Mouse (Mus musculus) liver, embryonic 14.5 days (tissue): ENCODE data around the gene Neurl1b. TPM values are rescaled to one million over a fixed set of nuclear protein-coding genes. Genes with fewer than 3 reads are reported as not detected.

Source experiments
- ATAC-seq: fragments of 200-750 bp; cut with Nextera tagmentation; 2 replicates; pipeline ENCODE4 v1.8.0; 2017; ENCODE audit warnings: moderate number of reproducible peaks, mild to moderate bottlenecking, moderate library complexity; ENCODE audit not compliant: insufficient read depth
- DNase-seq, 3 experiments: peaks; one replicate each; pipeline ENCODE4 v3.0.0-alpha.2; 2012 to 2013; ENCODE audit warnings: low read depth in 3 of 3, low spot score in 3 of 3
- H3K27ac ChIP-seq: fragments of 300-500 bp; sonication (generic); 2 replicates; pipeline ENCODE4 v1.5.1; 2014; ENCODE audit warnings: moderate library complexity, mild to moderate bottlenecking, control low read depth, inconsistent platforms
- H3K27me3 ChIP-seq: fragments of 300-500 bp; sonication (generic); 2 replicates; pipeline ENCODE4 v1.6.1; 2014; ENCODE audit warnings: mild to moderate bottlenecking, low read length, moderate library complexity; ENCODE audit not compliant: control insufficient read depth, insufficient read depth
- H3K36me3 ChIP-seq: fragments of 300-500 bp; sonication (generic); replicated peaks from 2 replicates; pipeline ENCODE4 v1.6.1; 2014; ENCODE audit warnings: low read depth; ENCODE audit not compliant: control insufficient read depth, insufficient read depth
- H3K4me1 ChIP-seq, 2 experiments: fragments of 200-500 bp in 1 of 2; fragments of 300-500 bp in 1 of 2; sonication (generic) in 1 of 2; replicated peaks; 2 replicates each; pipeline ENCODE4 v1.6.1; 2012 to 2014; ENCODE audit warnings: antibody characterized with exemption in 1 of 2, inconsistent platforms in 1 of 2, low read length in 1 of 2; ENCODE audit not compliant: control insufficient read depth in 2 of 2, insufficient read depth in 2 of 2
- H3K4me2 ChIP-seq: fragments of 300-500 bp; sonication (generic); 2 replicates; pipeline ENCODE4 v1.6.1; 2014; ENCODE audit warnings: low read depth, mild to moderate bottlenecking, control low read depth, moderate library complexity
- H3K4me3 ChIP-seq, 2 experiments: fragments of 200-500 bp in 1 of 2; fragments of 300-500 bp in 1 of 2; sonication (generic) in 1 of 2; 2 replicates each; pipeline ENCODE4 v1.5.1; 2012 to 2014; ENCODE audit warnings: low read depth in 2 of 2, low read length in 2 of 2, mild to moderate bottlenecking in 2 of 2, control low read depth in 1 of 2, inconsistent platforms in 1 of 2, moderate library complexity in 1 of 2; ENCODE audit not compliant: insufficient read depth in 1 of 2
- H3K9ac ChIP-seq: fragments of 300-500 bp; sonication (generic); replicated peaks from 2 replicates; pipeline ENCODE4 v1.6.1; 2014; ENCODE audit warnings: mild to moderate bottlenecking, control low read depth, moderate library complexity
- H3K9me3 ChIP-seq: fragments of 300-500 bp; sonication (generic); 2 replicates; pipeline ENCODE4 v1.6.1; 2016; ENCODE audit warnings: low read length, mixed read lengths; ENCODE audit not compliant: control insufficient read depth
- CTCF ChIP-seq: IDR thresholded peaks from 2 replicates; pipeline ENCODE4 v1.5.1; 2016; ENCODE audit warnings: antibody characterized with exemption, low read depth, control low read depth
- EP300 ChIP-seq: IDR thresholded peaks from 2 replicates; pipeline ENCODE4 v1.6.1; 2016; ENCODE audit warnings: antibody characterized with exemption, low read depth
- WGBS: fragments of 180-500 bp; shearing (Covaris S2); extraction: QIAGEN DNeasy Blood & Tissue Kit; methylation state at CpG from one replicate; pipeline ENCODE4 v1.1.7; 2014; ENCODE audit not compliant: insufficient replicate concordance; 5-methylcytosine and 5-hydroxymethylcytosine counted together
- polyA plus RNA-seq, 2 experiments: library from polyadenylated mRNA; depleted of rRNA in 1 of 2; stranded (reverse) in 1 of 2; unstranded in 1 of 2; fragments of >200 nt; fragmentation: Nextera tagmentation in 1 of 2; extraction: Ambion mirVana in 1 of 2; gene quantifications; 2 replicates each; pipeline versions ENCODE4 v1.2.1 to v1.2.3; 2012 to 2014

Neurl1b gene
- polyA plus RNA-seq, 2 experiments, result 0.03 to 0.09 TPM

DNA sequence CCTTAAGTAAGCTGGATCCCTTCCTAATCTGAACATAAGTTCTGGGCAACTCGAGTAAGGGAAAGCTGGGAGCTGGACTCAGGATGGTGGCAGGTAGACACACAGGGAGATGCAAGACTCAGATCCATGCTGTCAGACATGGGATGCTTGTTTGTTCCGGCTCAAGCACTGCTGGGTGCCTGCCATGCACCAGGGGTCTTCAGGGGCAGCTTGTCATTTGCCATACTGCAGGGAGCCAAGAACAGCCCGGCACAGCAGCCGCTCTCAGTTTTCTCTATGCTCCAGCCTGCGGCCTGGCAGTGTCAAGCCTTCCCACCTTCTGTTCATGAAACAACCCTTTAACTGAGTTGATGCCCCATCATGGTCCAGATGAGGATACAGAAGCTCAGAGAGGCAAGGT lies 41.4 kb upstream of the Neurl1b start:
- 50% methylated on average over 5 of the region's 5 CpGs for WGBS
- Histone ChIP-seq H3K27me3 (no peaks in the 10 kb centered on the region), H3K27ac (no peak overlapping the region), H3K9ac (no peak overlapping the region), H3K4me1 (peaks cover 0 to under 1% of the 10 kb centered on the region in 2 experiments; a peak in 1 of 4 replicates), H3K4me3 (no peak overlapping the region), H3K9me3 (no peaks in the 10 kb centered on the region), H3K36me3 (no peaks in the 10 kb centered on the region), H3K4me2 (no peak overlapping the region)
- DNase-seq (no peak), ATAC-seq (no peak)
- TF ChIP-seq EP300, result no peak
- TF ChIP-seq CTCF, result no peak

DNA sequence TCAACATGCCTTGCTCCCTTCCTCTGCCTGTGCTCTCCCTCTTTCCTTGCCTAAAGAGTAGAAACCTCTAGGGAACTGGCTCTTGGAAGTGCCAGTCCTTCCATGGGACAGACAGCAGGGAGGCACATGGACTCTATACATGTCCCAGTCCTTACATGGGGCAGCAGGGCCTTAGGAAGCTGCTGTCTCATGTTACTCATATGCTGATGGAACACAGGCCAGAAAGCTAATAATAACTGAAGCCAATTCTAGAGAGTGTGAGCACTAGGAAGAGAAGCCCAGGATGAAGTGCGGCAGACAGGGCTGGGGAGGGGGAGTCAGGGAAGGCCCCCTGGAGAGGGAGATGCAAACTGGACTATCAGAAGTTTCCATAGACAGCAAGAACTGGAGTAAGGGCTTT lies 38.2 kb upstream of the Neurl1b start:
- Histone ChIP-seq H3K4me2 (no peak overlapping the region), H3K4me3 (no peak overlapping the region), H3K4me1 (no peaks in the 10 kb centered on the region), H3K27ac (no peak overlapping the region), H3K9ac (no peak overlapping the region), H3K36me3 (no peaks in the 10 kb centered on the region), H3K9me3 (no peaks in the 10 kb centered on the region), H3K27me3 (no peaks in the 10 kb centered on the region)
- ATAC-seq (no peak), DNase-seq (no peak)
- no peak for TF ChIP-seq EP300
- TF ChIP-seq CTCF, result no peak
- 64% methylated on average over 1 of the region's 1 CpGs for WGBS

DNA sequence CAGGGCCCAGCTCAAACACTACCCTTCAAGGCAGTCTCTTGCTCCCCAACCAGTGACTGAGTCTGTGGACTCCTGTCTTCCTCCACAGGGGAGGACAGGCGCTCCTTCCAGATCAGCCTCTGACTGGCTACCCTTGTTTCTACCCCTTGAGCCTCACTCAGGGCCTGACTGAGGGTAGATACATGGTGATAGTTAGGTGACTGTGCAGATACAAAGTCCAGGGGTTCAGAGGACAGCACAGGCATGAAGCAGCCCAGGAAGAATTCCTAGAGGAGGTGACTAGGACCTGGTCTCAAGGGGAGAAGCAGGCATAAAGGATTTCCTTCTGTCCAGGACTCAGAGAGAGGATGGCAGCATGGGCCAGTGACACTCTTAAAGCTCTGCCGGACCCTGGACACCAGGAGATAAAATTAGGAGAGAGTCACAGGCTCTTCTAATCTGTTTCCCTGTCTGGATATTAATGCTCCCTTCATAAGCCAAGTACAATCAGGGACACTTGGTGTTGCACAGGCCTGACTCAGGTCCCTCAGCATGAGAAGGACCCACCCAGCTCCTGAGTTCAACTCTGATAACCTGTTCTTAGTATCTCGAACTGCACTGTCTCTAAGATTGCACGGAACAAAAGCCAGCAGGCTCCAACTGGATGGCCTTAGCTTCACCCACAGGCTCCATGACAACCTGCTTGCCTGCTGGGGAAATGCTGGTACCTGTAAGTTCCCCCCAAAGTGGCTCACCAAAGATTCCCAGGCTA lies 37.5 kb upstream of the Neurl1b start:
- ATAC-seq, result no peak
- H3K27me3 ChIP-seq, result no peaks in the 10 kb centered on the region

DNA sequence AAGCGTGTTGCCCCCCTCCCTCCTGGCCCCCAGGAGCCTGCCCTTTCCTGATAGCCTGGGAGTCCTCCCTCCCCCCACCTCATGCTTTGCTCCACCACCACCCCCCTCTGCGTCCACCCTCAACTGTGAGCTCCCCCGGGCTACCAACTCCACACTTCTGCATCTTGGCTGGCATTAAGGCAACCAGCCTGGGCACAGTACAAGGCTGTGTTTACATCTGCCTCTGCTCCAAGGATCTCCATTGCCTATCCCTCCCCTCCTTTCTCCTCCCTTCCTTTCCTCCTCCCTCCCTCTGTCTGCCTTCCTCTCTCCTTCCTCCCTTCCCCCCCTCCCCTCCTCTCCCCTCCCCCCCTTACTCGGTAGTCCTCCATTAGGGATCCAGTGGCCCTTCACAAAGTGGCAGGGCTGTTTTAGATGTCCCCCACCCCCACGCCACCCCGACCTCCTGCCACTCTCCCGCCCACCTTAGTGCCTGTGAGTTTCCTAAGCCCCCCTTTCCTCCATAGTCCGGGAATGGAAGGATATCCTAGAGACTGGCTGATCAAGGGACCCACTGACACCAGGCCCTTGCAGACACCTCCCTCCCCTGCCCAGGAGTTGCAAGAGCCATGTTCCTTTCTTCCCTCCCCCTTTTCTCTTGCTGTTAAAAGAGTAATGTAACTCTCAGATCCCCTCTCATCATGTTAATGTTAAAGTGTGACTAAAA lies 34.2 kb upstream of the Neurl1b start:
- Histone ChIP-seq H3K9me3 (no peaks in the 10 kb centered on the region), H3K4me1 (no peaks in the 10 kb centered on the region), H3K9ac (no peak overlapping the region), H3K4me3 (no peak overlapping the region), H3K36me3 (no peaks in the 10 kb centered on the region), H3K4me2 (no peak overlapping the region), H3K27me3 (no peaks in the 10 kb centered on the region), H3K27ac (no peak overlapping the region)
- 34% methylated on average over 8 of the region's 8 CpGs for WGBS
- ATAC-seq, result no peak
- DNase-seq, result no peak
- TF ChIP-seq EP300 (no peak), CTCF (no peak)

More for the DNA sequence above, 37.5 kb upstream of the Neurl1b start:
- H3K9me3 ChIP-seq, result no peaks in the 10 kb centered on the region
- 50% methylated on average over 4 of the region's 4 CpGs for WGBS
- no peak overlapping the region for H3K4me2 ChIP-seq
- no peak overlapping the region for H3K4me3 ChIP-seq
- H3K9ac ChIP-seq, result no peak overlapping the region
- no peaks in the 10 kb centered on the region for H3K4me1 ChIP-seq
- no peak for DNase-seq
- H3K27ac ChIP-seq, result no peak overlapping the region
- TF ChIP-seq CTCF, result no peak
- no peak for TF ChIP-seq EP300
- no peaks in the 10 kb centered on the region for H3K36me3 ChIP-seq

DNA sequence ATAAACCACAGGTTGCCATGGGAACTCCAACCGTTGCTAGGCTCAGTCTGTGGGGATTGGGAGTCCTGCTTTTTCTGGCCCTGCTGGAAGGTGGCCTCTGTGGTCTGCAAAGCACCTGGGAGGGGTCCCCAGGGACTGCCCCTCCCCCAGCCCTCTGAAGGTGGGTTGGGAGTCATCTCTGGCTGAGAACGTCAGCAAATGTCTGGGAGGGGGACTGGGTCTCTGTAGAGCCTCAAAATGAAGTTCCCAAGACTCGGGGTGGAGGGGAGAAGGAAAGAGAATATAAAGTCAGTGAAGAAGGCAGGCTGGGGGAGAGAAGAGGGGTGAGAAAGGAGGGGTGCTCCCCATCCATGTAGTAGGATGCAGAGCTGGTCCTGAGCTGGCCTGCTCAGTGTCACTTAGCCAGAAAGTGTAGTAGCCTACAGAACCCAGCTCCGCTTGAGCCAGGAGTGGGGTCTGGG lies 33.6 kb upstream of the Neurl1b start:
- DNase-seq, result no peak
- Histone ChIP-seq H3K4me3 (no peak overlapping the region), H3K9ac (no peak overlapping the region), H3K4me1 (no peaks in the 10 kb centered on the region), H3K36me3 (no peaks in the 10 kb centered on the region), H3K9me3 (no peaks in the 10 kb centered on the region), H3K27ac (no peak overlapping the region), H3K4me2 (no peak overlapping the region), H3K27me3 (no peaks in the 10 kb centered on the region)
- WGBS, result 24% methylated on average over 4 of the region's 4 CpGs
- no peak for ATAC-seq
- no peak for TF ChIP-seq CTCF
- TF ChIP-seq EP300, result no peak
